Mouse (Mus musculus): Measurements from ENCODE around the gene Adgrg6.

DNA sequence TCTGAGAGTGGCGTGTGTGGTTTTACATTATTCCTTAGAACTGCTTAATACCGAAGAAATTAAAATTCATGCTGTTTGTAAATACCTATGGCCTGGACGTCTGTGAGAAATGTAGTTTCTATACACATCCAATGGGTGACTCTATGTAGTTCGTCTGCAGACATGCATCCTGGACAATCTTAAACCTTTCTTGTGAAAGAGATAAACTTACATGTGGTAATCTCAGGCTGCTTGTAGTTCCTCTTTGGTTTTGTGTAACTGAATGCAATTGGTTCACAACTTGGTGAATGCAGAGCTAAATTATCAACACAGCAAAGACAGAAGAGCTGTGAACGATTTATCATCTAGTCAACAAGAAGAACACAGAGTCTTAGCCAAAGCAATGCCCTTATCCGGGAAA, 44.2 kb upstream of the Adgrg6 start:
- TF ChIP-seq CHD2 (IDR thresholded peaks at IDR 0.05; ENCODE audit: low read depth, low read length): no peak
- TF ChIP-seq MAFK (IDR thresholded peaks at IDR 0.05; ENCODE audit: insufficient read depth, low read depth, low read length): no peak
- no peak for TF ChIP-seq ZC3H11A (IDR thresholded peaks at IDR 0.05; ENCODE audit: borderline replicate concordance, low read depth, low read length)
- no peak for TF ChIP-seq ZNF384 (IDR thresholded peaks at IDR 0.05; ENCODE audit: low read depth, low read length)
- TF ChIP-seq HCFC1 (IDR thresholded peaks at IDR 0.05; ENCODE audit: borderline replicate concordance, insufficient read depth, low read length): no peak
